21 mouse cellular contexts compared by ENCODE assay signal in genomic region chr16:91173241-91173640, GRCm38 (mm10). TPM values are rescaled to one million over a fixed set of nuclear protein-coding genes. Genes with fewer than 3 reads are reported as not detected.
DNase-seq lines count a peak whose midpoint lies in the region; ATAC-seq lines count a peak whose summit lies in the region.
"Had no signal": no experiment of that assay in that cellular context is flagged by ENCODE, and none has a peak within 500 bp of the region (broad histone marks: within the 10 kb centered on the region; RNA-seq: fewer than 3 reads in every experiment).

No protein-coding gene starts in this region.

- H3K9me3 ChIP-seq in hindbrain, embryonic 10.5 days: no peaks in the 10 kb centered on the region
- H3K9me3 ChIP-seq in hindbrain, embryonic 12.5 days (replicated peaks): no peaks in the 10 kb centered on the region
- H3K9me3 ChIP-seq in forebrain, embryonic 14.5 days (replicated peaks; ENCODE audit: control insufficient read depth, low read length): no peaks in the 10 kb centered on the region
- H3K9me3 ChIP-seq in midbrain, embryonic 15.5 days: no peaks in the 10 kb centered on the region
- H3K9me3 ChIP-seq: embryonic facial prominence, embryonic 13.5 days; liver, embryonic 15.5 days had no signal

- 40% methylated on average over 15 of the region's 15 CpGs for WGBS in hindbrain, embryonic 10.5 days
- 30% methylated on average over 15 of the region's 15 CpGs for WGBS in hindbrain, embryonic 12.5 days
- WGBS in forebrain, embryonic 14.5 days: 3% methylated on average over 15 of the region's 15 CpGs
- 10% methylated on average over 15 of the region's 15 CpGs for WGBS in midbrain, embryonic 15.5 days

- peak; percentile 25 for DNase-seq in hindbrain, embryonic 10.5 days (ENCODE audit: low spot score)
- DNase-seq in embryo, embryonic 11 days: peak; percentile 61
- DNase-seq in forebrain, embryonic 14.5 days (ENCODE audit: low spot score): peak; percentile 82
- DNase-seq in liver: no peak
- no peak for DNase-seq in testis, postnatal 14 days (ENCODE audit: low spot score)
- DNase-seq in Muller cell, postnatal 12 days (ENCODE audit: inconsistent ontology term): no peak
- DNase-seq: adrenal gland, postnatal 14 days; cerebellum, adult 2 months; cerebellum, postnatal 36 days; gastrocnemius, postnatal 25 days; heart, adult 2 months had no signal

- H3K27me3 ChIP-seq in hindbrain, embryonic 10.5 days (ENCODE audit: insufficient read depth, poor library complexity, severe bottlenecking): peaks cover 100% of the 10 kb centered on the region
- peaks cover 96% of the 10 kb centered on the region for H3K27me3 ChIP-seq in hindbrain, embryonic 12.5 days
- peaks cover 33% of the 10 kb centered on the region for H3K27me3 ChIP-seq in forebrain, embryonic 14.5 days (replicated peaks; ENCODE audit: control insufficient read depth, insufficient read depth, low read length)
- peaks cover 66% of the 10 kb centered on the region for H3K27me3 ChIP-seq in midbrain, embryonic 15.5 days (replicated peaks)

- H3K4me1 ChIP-seq in hindbrain, embryonic 10.5 days (replicated peaks): peaks cover 39% of the 10 kb centered on the region
- peaks cover 19% of the 10 kb centered on the region for H3K4me1 ChIP-seq in hindbrain, embryonic 12.5 days
- H3K4me1 ChIP-seq in forebrain, embryonic 14.5 days (ENCODE audit: control insufficient read depth, insufficient read depth, low read length): peaks cover 38% of the 10 kb centered on the region
- H3K4me1 ChIP-seq in midbrain, embryonic 15.5 days: peaks cover 33% of the 10 kb centered on the region

- no peak overlapping the region for H3K9ac ChIP-seq in hindbrain, embryonic 12.5 days
- no peak overlapping the region for H3K9ac ChIP-seq in forebrain, embryonic 14.5 days (ENCODE audit: low read length)
- H3K9ac ChIP-seq in midbrain, embryonic 15.5 days: no peak overlapping the region
- H3K9ac ChIP-seq: embryonic facial prominence, embryonic 13.5 days; liver, embryonic 15.5 days had no signal

- H3K36me3 ChIP-seq in hindbrain, embryonic 10.5 days: no peaks in the 10 kb centered on the region
- H3K36me3 ChIP-seq in hindbrain, embryonic 12.5 days: no peaks in the 10 kb centered on the region
- H3K36me3 ChIP-seq in forebrain, embryonic 14.5 days (ENCODE audit: control insufficient read depth, insufficient read depth, low read length): no peaks in the 10 kb centered on the region
- no peaks in the 10 kb centered on the region for H3K36me3 ChIP-seq in midbrain, embryonic 15.5 days (replicated peaks)
- H3K36me3 ChIP-seq: embryonic facial prominence, embryonic 13.5 days; liver, embryonic 15.5 days had no signal

- H3K4me3 ChIP-seq in hindbrain, embryonic 10.5 days: no peak overlapping the region
- no peak overlapping the region for H3K4me3 ChIP-seq in hindbrain, embryonic 12.5 days
- no peak overlapping the region for H3K4me3 ChIP-seq in forebrain, embryonic 14.5 days (ENCODE audit: low read depth, low read length)
- H3K4me3 ChIP-seq in midbrain, embryonic 15.5 days: no peak overlapping the region
- H3K4me3 ChIP-seq: embryonic facial prominence, embryonic 13.5 days; heart, adult 2 months; liver, embryonic 15.5 days had no signal

- no peak overlapping the region for H3K4me2 ChIP-seq in hindbrain, embryonic 12.5 days (replicated peaks)
- H3K4me2 ChIP-seq in forebrain, embryonic 14.5 days (ENCODE audit: low read length): peak overlapping the region; percentile 22; the same call in 1 of the 2 replicates
- H3K4me2 ChIP-seq in midbrain, embryonic 15.5 days: peak overlapping the region; percentile 10; the same call in 1 of the 2 replicates
- H3K4me2 ChIP-seq: embryonic facial prominence, embryonic 13.5 days; liver, embryonic 15.5 days had no signal

- no peak for ATAC-seq in hindbrain, embryonic 12.5 days (ENCODE audit: low FRiP score)
- ATAC-seq in forebrain, embryonic 14.5 days: peak; percentile 45
- no peak for ATAC-seq in midbrain, embryonic 15.5 days (replicated peaks)
- ATAC-seq: activated CD4-positive, CD25-positive, alpha-beta regulatory T cell, adult 4 months; CD4-positive, CD25-positive, alpha-beta regulatory T cell, adult 4 months; intestine, embryonic 16.5 days; lung, postnatal 0 days had no signal

- H3K27ac ChIP-seq in hindbrain, embryonic 10.5 days: no peak overlapping the region
- no peak overlapping the region for H3K27ac ChIP-seq in hindbrain, embryonic 12.5 days
- H3K27ac ChIP-seq in forebrain, embryonic 14.5 days (ENCODE audit: low read depth, low read length): peak overlapping the region; percentile 35; the same call in 1 of the 2 replicates
- H3K27ac ChIP-seq in midbrain, embryonic 15.5 days: no peak overlapping the region
- H3K27ac ChIP-seq: heart, adult 2 months; kidney, postnatal 0 days; liver, embryonic 15.5 days had no signal

RNA-seq across cellular contexts. Expression of gene Olig2, which starts 52.0 kb away (rescaled TPM):
- polyA plus RNA-seq in hindbrain, embryonic 10.5 days (2016; fragmentation: Nextera tagmentation; extraction: Ambion mirVana): 1.4 and 1.9 TPM in 2 replicates
- 2.8 and 3.4 TPM in 2 replicates for polyA plus RNA-seq in hindbrain, embryonic 12.5 days (2016; fragmentation: Nextera tagmentation; extraction: Ambion mirVana)
- 5.2 and 6.3 TPM in 2 replicates for polyA plus RNA-seq in forebrain, embryonic 14.5 days (2014; fragmentation: Nextera tagmentation; extraction: Ambion mirVana)
- 10.4 and 10.7 TPM in 2 replicates for polyA plus RNA-seq in midbrain, embryonic 15.5 days (2015; fragmentation: Nextera tagmentation; extraction: Ambion mirVana)
- polyA plus RNA-seq: activated CD4-positive, CD25-positive, alpha-beta regulatory T cell, adult 4 months; CD4-positive, CD25-positive, alpha-beta regulatory T cell, adult 4 months; heart, adult 2 months; heart, embryonic 14.5 days; intestine, embryonic 16.5 days; kidney, postnatal 0 days; liver, embryonic 15.5 days; lung, postnatal 0 days had no signal

Comparison
In these comparisons a context has a peak if more than half of its experiments do, and no peak if none do; other contexts are left out.
1. DNase-seq: peak in hindbrain, embryonic 10.5 days (single experiment), embryo, embryonic 11 days (single experiment) and forebrain, embryonic 14.5 days (single experiment); none in liver (single experiment), testis, postnatal 14 days (single experiment) and Muller cell, postnatal 12 days (single experiment).